Mouse (Mus musculus) liver, embryonic 14.5 days (tissue): ENCODE data around the gene Vmn2r84. TPM values are rescaled to one million over a fixed set of nuclear protein-coding genes. Genes with fewer than 3 reads are reported as not detected.
"Not testable (repeated sequence)": the region's sequence is repeated elsewhere in the genome, so short reads cannot be mapped to it uniquely, and the experiment has no call there.

Experiments used
- ATAC-seq: fragments of 200-750 bp; cut with Nextera tagmentation; 2 replicates; pipeline ENCODE4 v1.8.0; 2017; ENCODE audit warnings: moderate number of reproducible peaks, mild to moderate bottlenecking, moderate library complexity; ENCODE audit not compliant: insufficient read depth
- DNase-seq, 3 experiments: peaks; one replicate each; pipeline ENCODE4 v3.0.0-alpha.2; 2012 to 2013; ENCODE audit warnings: low read depth in 3 of 3, low spot score in 3 of 3
- H3K27ac ChIP-seq: fragments of 300-500 bp; sonication (generic); 2 replicates; pipeline ENCODE4 v1.5.1; 2014; ENCODE audit warnings: moderate library complexity, mild to moderate bottlenecking, control low read depth, inconsistent platforms
- H3K27me3 ChIP-seq: fragments of 300-500 bp; sonication (generic); 2 replicates; pipeline ENCODE4 v1.6.1; 2014; ENCODE audit warnings: mild to moderate bottlenecking, low read length, moderate library complexity; ENCODE audit not compliant: control insufficient read depth, insufficient read depth
- H3K36me3 ChIP-seq: fragments of 300-500 bp; sonication (generic); replicated peaks from 2 replicates; pipeline ENCODE4 v1.6.1; 2014; ENCODE audit warnings: low read depth; ENCODE audit not compliant: control insufficient read depth, insufficient read depth
- H3K4me1 ChIP-seq, 2 experiments: fragments of 200-500 bp in 1 of 2; fragments of 300-500 bp in 1 of 2; sonication (generic) in 1 of 2; replicated peaks; 2 replicates each; pipeline ENCODE4 v1.6.1; 2012 to 2014; ENCODE audit warnings: antibody characterized with exemption in 1 of 2, inconsistent platforms in 1 of 2, low read length in 1 of 2; ENCODE audit not compliant: control insufficient read depth in 2 of 2, insufficient read depth in 2 of 2
- H3K4me2 ChIP-seq: fragments of 300-500 bp; sonication (generic); 2 replicates; pipeline ENCODE4 v1.6.1; 2014; ENCODE audit warnings: low read depth, mild to moderate bottlenecking, control low read depth, moderate library complexity
- H3K4me3 ChIP-seq, 2 experiments: fragments of 200-500 bp in 1 of 2; fragments of 300-500 bp in 1 of 2; sonication (generic) in 1 of 2; 2 replicates each; pipeline ENCODE4 v1.5.1; 2012 to 2014; ENCODE audit warnings: low read depth in 2 of 2, low read length in 2 of 2, mild to moderate bottlenecking in 2 of 2, control low read depth in 1 of 2, inconsistent platforms in 1 of 2, moderate library complexity in 1 of 2; ENCODE audit not compliant: insufficient read depth in 1 of 2
- H3K9ac ChIP-seq: fragments of 300-500 bp; sonication (generic); replicated peaks from 2 replicates; pipeline ENCODE4 v1.6.1; 2014; ENCODE audit warnings: mild to moderate bottlenecking, control low read depth, moderate library complexity
- H3K9me3 ChIP-seq: fragments of 300-500 bp; sonication (generic); 2 replicates; pipeline ENCODE4 v1.6.1; 2016; ENCODE audit warnings: low read length, mixed read lengths; ENCODE audit not compliant: control insufficient read depth
- CTCF ChIP-seq: IDR thresholded peaks from 2 replicates; pipeline ENCODE4 v1.5.1; 2016; ENCODE audit warnings: antibody characterized with exemption, low read depth, control low read depth
- EP300 ChIP-seq: IDR thresholded peaks from 2 replicates; pipeline ENCODE4 v1.6.1; 2016; ENCODE audit warnings: antibody characterized with exemption, low read depth
- WGBS: fragments of 180-500 bp; shearing (Covaris S2); extraction: QIAGEN DNeasy Blood & Tissue Kit; methylation state at CpG from one replicate; pipeline ENCODE4 v1.1.7; 2014; ENCODE audit not compliant: insufficient replicate concordance; 5-methylcytosine and 5-hydroxymethylcytosine counted together
- polyA plus RNA-seq, 2 experiments: library from polyadenylated mRNA; depleted of rRNA in 1 of 2; stranded (reverse) in 1 of 2; unstranded in 1 of 2; fragments of >200 nt; fragmentation: Nextera tagmentation in 1 of 2; extraction: Ambion mirVana in 1 of 2; gene quantifications; 2 replicates each; pipeline versions ENCODE4 v1.2.1 to v1.2.3; 2012 to 2014

The Vmn2r84 gene
- polyA plus RNA-seq, 2 experiments, result 0.01 TPM; not detected in 1

- Histone ChIP-seq H3K9me3 (no peaks in the 10 kb centered on the region), H3K36me3 (no peaks in the 10 kb centered on the region), H3K27ac (no peak overlapping the region), H3K4me2 (no peak overlapping the region), H3K4me3 (no peak overlapping the region), H3K27me3 (no peaks in the 10 kb centered on the region), H3K9ac (no peak overlapping the region), H3K4me1 (no peaks in the 10 kb centered on the region)
- DNase-seq (no peak), ATAC-seq (no peak)
- TF ChIP-seq CTCF (no peak), EP300 (no peak)
These were observed 29.4 kb downstream of the Vmn2r84 start for GRCm38 (mm10) chr10:130364766-130365165.

DNA sequence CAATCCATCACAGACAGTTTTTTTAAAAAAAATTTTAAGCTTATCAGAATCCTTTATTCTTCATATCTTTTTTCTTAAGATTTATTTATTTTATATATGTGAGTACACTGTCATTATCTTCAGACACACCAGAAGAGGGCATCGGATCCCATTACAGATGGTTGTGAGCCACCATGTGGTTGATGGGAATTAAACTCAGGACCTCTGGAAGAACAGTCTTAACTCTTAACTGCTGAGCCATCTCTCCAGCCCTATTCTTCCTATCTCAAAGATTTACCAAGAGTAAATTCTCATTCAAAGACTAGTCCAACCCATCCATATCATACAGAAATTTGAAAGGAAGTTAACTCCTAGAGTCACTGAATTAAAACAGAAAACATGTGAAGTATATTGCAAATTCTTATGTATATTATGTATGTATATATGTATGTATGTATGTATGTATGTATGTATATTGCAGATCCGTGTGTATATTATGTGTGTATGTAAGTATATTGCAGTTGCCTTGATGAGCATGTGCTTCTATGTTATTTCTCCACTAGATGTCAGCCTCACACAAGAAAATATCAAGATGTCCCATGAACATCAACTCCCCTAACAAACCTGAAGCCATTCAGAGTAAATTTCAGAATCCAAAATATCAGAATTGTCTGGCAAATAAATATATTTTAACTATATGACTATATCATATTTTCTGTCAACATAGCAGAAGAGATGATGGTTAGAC lies 30.5 kb downstream of the Vmn2r84 start:
- DNase-seq (peak in 2 of 3 experiments; percentile 2 to 3), ATAC-seq (no peak)
- H3K9me3 ChIP-seq, result no peaks in the 10 kb centered on the region
- H3K4me2 ChIP-seq, result no peak overlapping the region
- no peak overlapping the region for H3K4me3 ChIP-seq
- H3K36me3 ChIP-seq, result no peaks in the 10 kb centered on the region
- TF ChIP-seq EP300, result no peak
- TF ChIP-seq CTCF, result peak; percentile 22; the same call in 1 of the 2 replicates
- H3K27me3 ChIP-seq, result no peaks in the 10 kb centered on the region
- no peak overlapping the region for H3K9ac ChIP-seq
- no peaks in the 10 kb centered on the region for H3K4me1 ChIP-seq
- H3K27ac ChIP-seq, result no peak overlapping the region
- 56% methylated on average over 2 of the region's 2 CpGs for WGBS

DNA sequence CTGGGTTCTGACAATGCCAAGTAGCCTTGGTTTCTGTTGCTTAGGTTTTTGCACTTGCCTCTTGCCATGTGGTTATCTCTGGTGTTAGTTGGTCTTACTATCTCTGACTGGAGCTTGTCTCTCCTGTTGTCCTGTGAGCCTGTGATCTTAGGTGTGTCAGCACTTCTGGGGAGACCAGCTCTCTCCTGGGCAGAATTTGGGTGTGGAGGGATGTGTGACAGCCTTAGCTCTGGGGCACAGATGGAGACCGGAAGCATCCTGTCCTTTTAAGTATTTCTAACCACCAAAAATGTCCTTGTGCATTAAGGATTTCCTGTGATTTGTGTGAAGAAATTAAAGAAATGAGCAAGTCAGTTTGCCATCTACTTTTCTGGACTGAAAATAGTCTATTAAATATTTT lies 50.1 kb downstream of the Vmn2r84 start:
- TF ChIP-seq CTCF (no peak), EP300 (no peak)
- Histone ChIP-seq H3K4me3 (no peak overlapping the region), H3K27ac (no peak overlapping the region), H3K9me3 (no peaks in the 10 kb centered on the region), H3K9ac (no peak overlapping the region), H3K4me2 (no peak overlapping the region), H3K27me3 (no peaks in the 10 kb centered on the region), H3K4me1 (no peaks in the 10 kb centered on the region), H3K36me3 (no peaks in the 10 kb centered on the region)
- ATAC-seq, result peak; percentile 33
- no peak for DNase-seq
- 39% methylated on average over 1 of the region's 1 CpGs for WGBS

- H3K36me3 ChIP-seq, H3K9ac ChIP-seq, H3K4me1 ChIP-seq, H3K4me2 ChIP-seq, H3K4me3 ChIP-seq, ATAC-seq, H3K27me3 ChIP-seq, DNase-seq, H3K27ac ChIP-seq, H3K9me3 ChIP-seq: not testable (repeated sequence)
- WGBS, result 75% methylated on average over 4 of the region's 4 CpGs
These were observed 54.1 kb downstream of the Vmn2r84 start for GRCm38 (mm10) chr10:130340050-130340449.

- DNase-seq (no peak), ATAC-seq (no peak)
- H3K36me3 ChIP-seq, result no peaks in the 10 kb centered on the region
- TF ChIP-seq EP300 (no peak), CTCF (no peak)
- no peaks in the 10 kb centered on the region for H3K9me3 ChIP-seq
- WGBS, result 12% methylated on average over 2 of the region's 2 CpGs
- no peak overlapping the region for H3K9ac ChIP-seq
- no peak overlapping the region for H3K27ac ChIP-seq
- no peak overlapping the region for H3K4me3 ChIP-seq
- no peaks in the 10 kb centered on the region for H3K27me3 ChIP-seq
- no peak overlapping the region for H3K4me2 ChIP-seq
- H3K4me1 ChIP-seq, result no peaks in the 10 kb centered on the region
These were observed 56.6 kb downstream of the Vmn2r84 start for GRCm38 (mm10) chr10:130337581-130337980.
